Mouse (Mus musculus) spleen, postnatal 4 days (tissue): ENCODE measurements at regions not wholly inside any gene's neighbourhood (a gene's known extent, or its start where the extent isn't known, plus 50 kb on each side); places are given as distances from the start of the nearest gene placed in this dataset.
"Not testable (repeated sequence)": the region's sequence is repeated elsewhere in the genome, so short reads cannot be mapped to it uniquely, and the experiment has no call there.

Source experiments
- DNase-seq, 2 experiments: peaks; one replicate each; pipeline ENCODE4 v3.0.0; 2022; ENCODE audit warnings: low spot score in 2 of 2

DNA sequence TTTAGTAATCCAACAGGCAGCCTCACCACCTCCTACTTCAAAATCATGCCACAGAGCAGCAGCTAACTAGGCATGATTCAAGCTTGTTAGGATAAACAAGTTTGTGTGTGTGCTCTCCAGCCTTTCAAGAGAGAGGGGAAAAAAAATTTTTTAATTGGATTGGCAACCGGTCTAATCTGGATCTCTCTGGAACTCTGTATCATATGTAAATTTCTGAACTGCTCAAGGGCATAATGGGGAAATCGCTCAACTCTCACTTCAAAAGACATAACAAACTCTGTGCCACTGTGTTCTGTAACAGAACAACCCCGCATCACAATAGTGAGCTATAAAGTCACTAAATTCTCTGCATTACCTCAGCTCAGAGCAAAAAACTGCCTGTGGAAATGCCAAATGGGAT, 147.9 kb upstream of the Krtap11-1 start:
- no peak for DNase-seq

DNA sequence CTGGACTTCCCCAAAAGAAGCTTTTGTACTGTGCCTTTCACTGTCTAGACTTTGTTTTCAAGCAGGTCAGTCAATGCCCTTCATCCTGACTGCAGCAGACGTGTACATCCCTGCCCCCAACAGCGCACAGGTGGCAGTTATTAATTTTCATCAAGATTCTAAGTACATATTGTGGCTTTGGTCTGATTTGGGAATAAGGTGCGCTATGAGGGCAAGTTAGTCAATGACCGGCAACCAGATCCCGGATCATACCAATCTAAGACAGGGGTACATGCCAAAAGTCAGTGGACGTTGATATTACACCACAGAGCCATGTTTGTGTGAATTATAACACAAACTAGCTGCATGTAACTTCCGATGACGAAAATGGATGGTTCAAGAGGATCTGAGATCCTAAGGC, 144.7 kb upstream of the Krtap11-1 start:
- DNase-seq, result not testable (repeated sequence)

- DNase-seq, result no peak
Observed at GRCm38 (mm10) chr16:89704316-89704715, 133.3 kb upstream of the Krtap11-1 start.

DNA sequence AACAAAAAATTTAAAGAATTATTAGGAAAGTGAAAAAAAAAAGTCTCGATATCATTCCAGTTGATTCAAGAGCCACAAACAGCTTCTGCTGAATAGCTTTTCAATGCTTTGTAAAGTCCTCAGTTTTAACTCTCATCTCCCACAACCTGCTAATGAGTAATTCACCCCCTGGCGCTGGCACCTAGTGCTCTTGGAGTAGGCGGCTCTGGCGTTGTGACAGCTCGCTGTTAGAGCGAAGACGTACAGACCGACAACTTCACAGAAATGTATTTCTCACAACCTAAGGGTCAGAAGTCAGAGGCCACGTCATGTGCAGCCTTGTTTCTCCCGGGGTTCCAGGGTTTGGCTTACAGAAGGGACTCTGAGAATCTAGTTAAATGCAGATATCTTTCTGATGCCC, 132.2 kb upstream of the Krtap11-1 start:
- no peak for DNase-seq

- no peak for DNase-seq
Observed at GRCm38 (mm10) chr16:89702406-89702805, 131.4 kb upstream of the Krtap11-1 start.

GRCm38 (mm10) chr16:89701741-89702140, 130.8 kb upstream of the Krtap11-1 start:
- no peak for DNase-seq

- DNase-seq, result no peak
Observed at GRCm38 (mm10) chr16:89699710-89700109, 128.7 kb upstream of the Krtap11-1 start.

DNA sequence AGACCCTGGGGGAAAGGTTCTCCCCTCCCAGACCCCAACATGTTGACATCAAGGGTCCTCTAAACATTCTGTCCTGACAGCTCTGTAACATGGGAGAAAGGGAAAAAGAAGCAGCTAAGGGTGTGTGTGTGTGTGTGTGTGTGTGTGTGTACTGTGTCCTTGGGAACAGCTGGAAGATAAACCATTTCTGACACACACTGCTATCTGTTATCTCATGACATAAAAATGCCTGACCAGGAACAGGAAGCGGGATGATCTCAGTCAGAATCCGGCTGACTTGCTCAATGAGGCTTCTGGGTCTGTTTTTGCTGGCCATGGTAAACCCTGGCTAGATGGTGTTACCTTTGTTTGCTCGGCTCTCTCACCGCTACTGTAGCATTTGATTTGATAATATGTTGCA, 124.8 kb upstream of the Krtap11-1 start:
- no peak for DNase-seq

GRCm38 (mm10) chr16:89695406-89695805, 124.4 kb upstream of the Krtap11-1 start:
- no peak for DNase-seq

GRCm38 (mm10) chr16:89693321-89693720, 122.3 kb upstream of the Krtap11-1 start:
- DNase-seq, result no peak

DNA sequence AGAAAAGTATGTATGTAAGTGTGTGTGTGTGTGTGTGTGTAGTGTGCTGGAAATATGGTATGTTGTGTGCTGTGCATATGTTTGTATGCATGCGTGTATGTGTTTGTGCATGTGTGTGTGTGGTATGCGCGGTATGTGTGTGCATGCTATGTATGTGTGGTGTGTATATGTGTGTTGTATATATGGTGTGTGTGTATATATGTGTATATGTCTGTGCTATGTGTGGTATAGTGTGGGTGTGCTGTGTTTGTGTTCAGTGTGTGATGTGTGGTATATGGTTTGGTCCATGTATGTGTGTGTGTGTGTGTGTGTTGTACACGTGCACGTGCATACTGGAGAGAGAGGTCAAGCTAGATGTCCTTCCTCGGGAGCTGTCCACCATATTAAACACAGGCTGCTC, 108.5 kb upstream of the Krtap11-1 start:
- no peak for DNase-seq

GRCm38 (mm10) chr16:89678446-89679015, 107.5 kb upstream of the Krtap11-1 start:
- DNase-seq, result no peak

DNA sequence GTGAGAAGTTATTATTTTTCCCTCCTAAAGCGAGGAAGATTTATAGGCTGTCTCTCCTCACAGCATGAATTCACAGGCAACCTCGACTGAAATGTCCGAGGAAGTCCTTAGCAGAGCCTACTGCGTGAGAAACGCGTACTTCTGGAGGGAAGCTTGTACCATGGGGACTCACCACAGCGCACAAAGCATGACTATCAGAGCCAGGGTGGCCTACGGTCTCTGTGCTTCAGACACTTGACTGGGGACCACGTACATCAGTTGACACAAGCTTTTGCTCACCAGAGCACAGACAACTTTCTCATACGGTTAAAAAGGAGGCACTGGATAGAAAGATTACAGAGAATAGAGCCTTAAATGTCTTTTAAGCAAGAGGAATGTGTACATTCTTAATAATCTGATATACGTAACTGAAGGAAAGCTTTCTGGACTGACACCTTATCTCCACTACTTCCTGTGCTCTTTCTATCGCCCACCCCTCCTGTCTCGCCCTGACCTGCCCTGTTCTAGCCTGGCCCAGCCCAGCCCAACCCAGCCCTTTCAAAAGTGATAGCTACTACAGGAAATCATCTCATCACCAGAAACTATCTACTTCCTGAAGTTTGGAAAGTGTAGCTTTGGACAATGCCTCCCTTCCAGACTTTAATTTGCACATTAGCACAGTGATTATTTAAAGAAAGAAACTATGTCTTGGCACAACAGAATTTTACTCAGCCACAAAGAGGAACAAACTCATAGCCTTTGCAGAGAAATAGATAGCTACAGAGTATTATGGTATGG, 104.2 kb upstream of the Krtap11-1 start:
- DNase-seq, result no peak

DNA sequence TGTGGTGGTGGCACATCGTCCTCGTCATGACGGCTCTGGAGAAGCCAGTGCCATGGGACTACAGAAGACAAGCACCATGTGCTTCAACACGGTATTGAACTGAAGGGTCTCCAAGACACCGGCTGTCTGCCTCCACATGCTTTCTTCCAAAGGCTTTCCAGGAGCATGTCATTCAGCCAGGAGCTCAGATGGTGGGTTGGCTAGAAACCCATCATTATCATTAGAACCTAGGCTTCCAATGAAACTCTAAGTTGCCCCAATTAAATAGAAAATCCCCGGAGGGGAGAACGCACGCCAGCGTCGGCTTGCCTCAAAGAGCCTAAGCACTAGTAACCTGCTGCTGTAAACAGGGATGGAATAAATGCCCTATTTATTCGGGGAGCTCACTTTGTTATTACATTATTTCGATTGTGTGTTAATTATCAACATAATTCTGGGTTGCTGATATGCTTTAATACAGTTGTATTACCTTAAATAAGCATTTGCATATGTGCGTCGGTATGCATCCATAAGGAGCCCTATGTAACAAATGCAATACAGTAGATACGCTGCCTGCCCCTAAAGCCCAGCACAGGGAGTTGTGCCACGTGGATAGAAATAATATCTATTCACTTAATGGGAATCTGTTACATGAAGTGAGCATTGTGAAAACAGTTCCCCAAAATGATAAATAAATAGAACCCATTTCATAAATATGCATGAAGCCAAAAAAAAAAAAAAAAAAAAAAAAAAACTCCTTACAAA, 103.3 kb upstream of the Krtap11-1 start:
- DNase-seq, result no peak

DNA sequence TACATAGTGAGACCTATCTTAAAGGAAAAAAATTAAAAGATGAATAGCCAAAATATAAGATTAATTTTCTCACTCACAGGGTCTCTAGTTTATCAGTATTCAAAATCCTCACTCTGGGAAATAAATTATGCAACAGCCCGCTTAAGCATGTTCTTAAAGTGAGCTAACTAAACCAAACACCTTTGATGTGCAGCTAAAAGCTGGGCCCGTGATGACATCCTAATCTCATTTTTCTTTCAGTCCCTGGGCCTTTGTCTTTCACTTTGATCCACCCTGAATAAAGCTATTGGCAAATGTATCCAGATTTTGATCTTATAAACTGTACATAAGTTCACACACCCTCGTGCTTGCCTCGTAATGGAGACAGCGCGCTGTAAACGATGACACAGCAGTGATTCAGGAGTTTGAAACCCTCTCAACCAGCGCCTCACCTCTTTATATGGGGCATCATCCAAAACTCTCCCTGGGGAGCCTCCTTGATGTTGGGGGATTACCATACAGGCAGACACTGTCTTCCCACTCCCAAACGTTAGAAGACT, 100.3 kb upstream of the Krtap11-1 start:
- no peak for DNase-seq

GRCm38 (mm10) chr16:89660071-89660470, 89.1 kb upstream of the Krtap11-1 start:
- peak in 1 of 2 experiments; percentile 38 for DNase-seq

DNA sequence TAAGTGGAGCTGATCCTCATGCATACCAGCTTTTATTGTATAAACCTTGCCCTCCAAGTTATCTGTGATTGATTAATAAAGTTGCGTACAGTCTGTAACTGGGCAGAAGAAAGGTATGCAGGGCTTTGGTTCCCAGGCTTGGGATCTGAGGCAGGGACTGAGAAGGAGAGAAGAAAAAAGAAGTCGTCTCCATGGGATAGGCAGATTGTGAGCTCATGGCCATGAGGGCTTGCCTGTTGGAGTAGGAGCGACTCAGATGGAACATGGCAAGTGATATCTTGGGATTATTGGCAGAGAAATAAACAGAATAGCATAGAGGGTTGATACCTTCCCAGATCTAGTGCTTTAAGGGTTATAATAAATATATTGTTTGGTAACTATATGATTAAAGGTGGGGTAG, 85.1 kb upstream of the Krtap11-1 start:
- no peak for DNase-seq

DNA sequence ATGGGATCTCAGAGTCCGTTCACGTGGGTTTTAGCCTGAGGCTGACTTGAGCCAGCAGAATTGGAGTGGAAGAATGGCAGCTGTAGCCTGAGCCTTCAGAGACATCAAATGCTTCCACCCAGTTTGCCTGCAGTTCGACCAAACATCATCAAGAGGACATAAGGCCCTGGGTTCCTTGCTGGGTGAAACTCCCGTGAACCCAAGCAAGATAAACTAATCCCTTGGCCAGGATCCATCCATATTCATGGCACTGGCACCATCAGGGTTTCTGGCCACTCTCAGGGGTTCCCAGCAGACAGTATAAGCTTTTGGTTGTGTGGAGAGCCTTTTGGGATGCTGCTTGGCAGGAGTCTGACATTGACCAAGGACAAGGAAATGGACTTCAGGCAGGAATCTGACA, 77.7 kb upstream of the Krtap11-1 start:
- no peak for DNase-seq

DNA sequence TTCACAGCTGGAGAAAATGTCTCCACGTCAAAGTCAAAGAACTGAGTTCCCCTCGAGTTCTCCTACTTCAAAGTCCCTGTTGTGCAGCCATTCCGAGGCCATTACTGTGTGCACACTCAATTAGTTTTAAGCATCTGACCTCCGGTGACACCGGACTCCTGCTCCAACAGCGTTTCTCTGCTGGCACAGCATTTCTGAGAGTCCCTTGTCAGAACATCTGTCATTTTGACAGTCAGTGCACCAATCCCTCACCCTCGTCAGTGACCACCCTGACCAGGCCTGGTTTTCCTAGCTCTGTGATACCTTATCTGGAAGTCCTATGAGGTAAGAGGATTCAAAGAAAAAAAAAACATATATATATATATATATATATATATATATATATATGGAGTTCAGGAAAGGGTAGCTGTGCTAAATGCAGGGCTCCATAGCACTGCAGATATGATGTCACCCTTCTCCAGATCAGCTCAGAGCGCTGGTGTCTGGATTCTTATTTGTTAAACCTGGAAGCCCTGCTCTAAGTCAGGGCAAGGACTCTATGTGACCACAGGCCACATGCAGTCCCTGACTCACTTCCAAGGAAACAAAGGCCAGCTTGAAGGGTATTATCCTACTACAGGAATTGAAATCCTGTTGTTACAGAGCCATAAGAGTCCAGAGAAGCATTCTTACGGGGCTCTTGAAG, 63.1 kb upstream of the Krtap11-1 start:
- no peak for DNase-seq

GRCm38 (mm10) chr16:89632114-89632622, 61.2 kb upstream of the Krtap11-1 start:
- no peak for DNase-seq

DNA sequence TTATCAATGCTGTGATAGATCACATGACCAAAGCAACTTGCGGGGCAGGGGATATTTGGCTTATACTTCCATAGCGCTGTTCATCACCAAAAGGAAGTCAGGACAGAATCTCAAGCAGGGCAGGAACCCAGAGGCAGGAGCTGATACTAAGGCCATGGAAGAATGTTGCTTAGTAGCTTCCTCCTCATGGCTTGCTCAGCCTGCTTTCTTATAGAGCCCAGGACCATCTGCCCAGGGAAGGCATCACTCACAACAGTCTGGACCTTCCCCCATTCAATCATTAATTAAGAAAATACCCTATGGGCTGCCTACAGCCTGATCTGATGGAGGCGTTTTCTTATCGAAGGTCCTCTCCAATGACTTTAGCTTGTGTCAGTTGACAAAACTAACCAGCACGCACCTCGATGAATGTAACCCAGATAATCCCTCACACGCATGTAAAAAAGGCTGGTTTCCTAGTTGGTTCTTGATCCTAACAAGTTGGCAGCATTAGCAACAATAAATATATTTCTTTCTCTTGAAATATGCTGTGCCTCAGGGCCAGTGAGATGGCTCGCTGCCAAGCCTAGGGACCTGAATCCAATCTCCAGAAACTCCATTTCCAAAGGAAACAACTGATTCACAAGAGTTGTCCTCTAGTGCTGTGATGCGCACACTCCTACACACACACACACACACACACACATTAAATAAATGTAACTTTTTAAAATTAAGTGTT, 60.6 kb upstream of the Krtap11-1 start:
- DNase-seq, result no peak
